Mouse (Mus musculus) ES-E14 (cell line): ENCODE measurements around the gene Cramp1l. TPM values are rescaled to one million over a fixed set of nuclear protein-coding genes. Genes with fewer than 3 reads are reported as not detected.
A peak's percentile ranks its signal among the peaks of the same experiment; 100 is the strongest.

Experiments
- DNase-seq: peaks from one replicate; pipeline ENCODE4 v3.0.0-alpha.2; 2013; ENCODE audit warnings: low read depth, low spot score
- H3K27ac ChIP-seq: 2 replicates; pipeline ENCODE4 v1.5.1; 2012; ENCODE audit warnings: low read depth, mild to moderate bottlenecking, low read length, moderate library complexity, mixed read lengths; ENCODE audit not compliant: poor library complexity, insufficient read depth, severe bottlenecking
- H3K36me3 ChIP-seq: 2 replicates; pipeline ENCODE4 v1.6.1; 2012; ENCODE audit warnings: mild to moderate bottlenecking, low read length, moderate library complexity, mixed read lengths; ENCODE audit not compliant: control insufficient read depth, poor library complexity, insufficient read depth, severe bottlenecking
- H3K4me1 ChIP-seq, 2 experiments: fragments of 150-350 bp in 1 of 2; sonication (generic) in 1 of 2; 2 replicates each; pipeline ENCODE4 v1.6.1; 2012; ENCODE audit warnings: low read length in 2 of 2, mild to moderate bottlenecking in 1 of 2, mixed read lengths in 1 of 2; ENCODE audit not compliant: control insufficient read depth in 2 of 2, insufficient read depth in 2 of 2, poor library complexity in 1 of 2
- H3K4me3 ChIP-seq, 2 experiments: fragments of 150-350 bp in 1 of 2; sonication (generic) in 1 of 2; 2 replicates each; pipeline ENCODE4 v1.5.1; 2012; ENCODE audit warnings: low read length in 2 of 2, low read depth in 1 of 2, mild to moderate bottlenecking in 1 of 2, mixed read lengths in 1 of 2; ENCODE audit not compliant: insufficient read depth in 1 of 2, poor library complexity in 1 of 2, severe bottlenecking in 1 of 2
- H3K9ac ChIP-seq: 2 replicates; pipeline ENCODE4 v1.6.1; 2012; ENCODE audit warnings: low read depth, mild to moderate bottlenecking, low read length, mixed read lengths; ENCODE audit not compliant: poor library complexity, insufficient read depth, severe bottlenecking
- H3K9me3 ChIP-seq: fragments of 150-350 bp; sonication (generic); 2 replicates; pipeline ENCODE4 v1.6.1; 2012; ENCODE audit warnings: low read depth, mild to moderate bottlenecking, low read length; ENCODE audit not compliant: control insufficient read depth, insufficient read depth
- CHD2 ChIP-seq: IDR thresholded peaks from 2 replicates; pipeline ENCODE4 v1.6.1; 2014; ENCODE audit warnings: mild to moderate bottlenecking, low read depth, low read length, inconsistent platforms
- HCFC1 ChIP-seq: IDR thresholded peaks from 2 replicates; pipeline ENCODE4 v1.6.1; 2012; ENCODE audit warnings: low read length, inconsistent platforms, borderline replicate concordance; ENCODE audit not compliant: insufficient read depth
- MAFK ChIP-seq: IDR thresholded peaks from 2 replicates; pipeline ENCODE4 v1.6.1; 2014; ENCODE audit warnings: mild to moderate bottlenecking, low read depth, low read length, inconsistent platforms; ENCODE audit not compliant: insufficient read depth
- ZC3H11A ChIP-seq: IDR thresholded peaks from 2 replicates; pipeline ENCODE4 v1.6.1; 2012; ENCODE audit warnings: low read depth, mild to moderate bottlenecking, inconsistent platforms, low read length, borderline replicate concordance
- ZNF384 ChIP-seq: IDR thresholded peaks from 2 replicates; pipeline ENCODE4 v1.6.1; 2012; ENCODE audit warnings: low read depth, low read length, inconsistent platforms
- in situ Hi-C, 2 experiments: fragments of 600-800 bp; cut with MboI; formaldehyde crosslinking; loops; one replicate each; pipeline ENCODE4 v1.15.1; 2025; ENCODE audit warnings: low sequenced_read_pairs in 2 of 2, inconsistent platforms in 1 of 2; ENCODE audit not compliant: unreplicated experiment in 2 of 2
- total RNA-seq: library from RNA; depleted of rRNA; stranded (reverse); fragments of 300-350 nt; gene quantifications from 2 replicates; pipeline ENCODE4 v1.2.3, GENCODE M21; 2012

Cramp1l gene
- total RNA-seq, 1 experiment: 9.1 TPM

GRCm38 (mm10) chr17:25044879-25045278 is 29.3 kb upstream of the Cramp1l start:
- DNase-seq: no peak
- Histone ChIP-seq H3K36me3 (peaks cover 2% of the 10 kb centered on the region; the same call in 1 of the 2 replicates), H3K4me3 (no peak overlapping the region), H3K27ac (no peak overlapping the region), H3K9ac (no peak overlapping the region), H3K4me1 (no peaks in the 10 kb centered on the region), H3K9me3 (no peaks in the 10 kb centered on the region)
- TF ChIP-seq HCFC1 (no peak), CHD2 (no peak), ZNF384 (no peak), MAFK (no peak), ZC3H11A (no peak)
- in situ Hi-C loops: no loop called here

GRCm38 (mm10) chr17:25036183-25036582 is 20.6 kb upstream of the Cramp1l start:
- no peak for DNase-seq
- in situ Hi-C loops: no loop called here
- TF ChIP-seq HCFC1: no peak
- H3K27ac ChIP-seq: no peak overlapping the region
- no peak overlapping the region for H3K9ac ChIP-seq
- H3K9me3 ChIP-seq: no peaks in the 10 kb centered on the region
- H3K36me3 ChIP-seq: peaks cover 3% of the 10 kb centered on the region; the same call in 1 of the 2 replicates
- no peaks in the 10 kb centered on the region for H3K4me1 ChIP-seq
- H3K4me3 ChIP-seq: no peak overlapping the region

GRCm38 (mm10) chr17:25016292-25017132 is 924 bp upstream of the Cramp1l start:
- in situ Hi-C loops: no loop called here
- peak overlapping the region; percentile 73 for H3K9ac ChIP-seq
- no peak for DNase-seq

GRCm38 (mm10) chr17:25014841-25015570 is 582 bp downstream of the Cramp1l start:
- DNase-seq: no peak
- TF ChIP-seq HCFC1 (no peak), MAFK (no peak), ZNF384 (no peak), CHD2 (no peak), ZC3H11A (no peak)
- peak overlapping the region; percentile 81 for H3K9ac ChIP-seq
- H3K4me3 ChIP-seq: peak overlapping the region; percentile 79 to 89
- no peak overlapping the region for H3K27ac ChIP-seq
- peaks cover 9% of the 10 kb centered on the region; the same call in 1 of the 2 replicates for H3K36me3 ChIP-seq
- H3K9me3 ChIP-seq: no peaks in the 10 kb centered on the region
- in situ Hi-C loops: no loop called here
- peaks cover 1 to 2% of the 10 kb centered on the region in 2 experiments; a peak in 3 of 4 replicates for H3K4me1 ChIP-seq

More at GRCm38 (mm10) chr17:25016292-25017132, 924 bp upstream of the Cramp1l start:
- peaks cover 0 to under 1% of the 10 kb centered on the region in 2 experiments; a peak in 2 of 4 replicates for H3K4me1 ChIP-seq
- H3K27ac ChIP-seq: no peak overlapping the region
- peak overlapping the region; percentile 78 to 87 for H3K4me3 ChIP-seq
- peaks cover 6% of the 10 kb centered on the region; the same call in 1 of the 2 replicates for H3K36me3 ChIP-seq
- H3K9me3 ChIP-seq: no peaks in the 10 kb centered on the region
- TF ChIP-seq ZNF384 (no peak), MAFK (no peak), ZC3H11A (no peak), CHD2 (no peak), HCFC1 (no peak)
